Mouse (Mus musculus): ENCODE measurements at regions not wholly inside any gene's neighbourhood (a gene's known extent, or its start where the extent isn't known, plus 50 kb on each side); places are given as distances from the start of the nearest gene placed in this dataset.

DNA sequence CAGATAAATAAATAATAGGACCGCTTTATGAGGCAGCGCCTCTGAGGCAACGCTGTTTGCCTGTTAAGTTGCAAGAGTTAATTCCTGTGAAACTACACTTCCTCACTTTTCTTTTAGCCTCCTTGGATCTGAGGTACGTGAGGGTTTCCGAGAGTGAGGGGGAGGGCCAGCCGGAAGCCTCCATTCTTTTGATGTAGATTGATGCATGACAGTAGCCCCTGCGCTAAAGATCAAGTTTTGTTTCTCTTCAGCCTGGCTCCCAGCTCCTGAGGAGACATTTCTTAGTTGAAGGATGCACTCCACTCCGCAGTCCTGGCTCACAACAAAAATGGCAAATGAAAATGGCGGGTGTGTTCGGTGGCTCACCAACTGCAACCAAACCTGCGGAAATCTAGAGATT is 485.6 kb upstream of the Cited2 start:
- no peak for TF ChIP-seq POLR2A (IDR thresholded peaks at IDR 0.05; ENCODE audit: low read depth, low read length)
- TF ChIP-seq CTCF (IDR thresholded peaks at IDR 0.05; ENCODE audit: extremely low read depth, insufficient read depth, insufficient read length, insufficient replicate concordance), result no peak

All from spleen, adult 2 months (tissue).